Mouse (Mus musculus): Measurements from ENCODE around the gene Rpa1.
"Not testable (repeated sequence)": the region's sequence is repeated elsewhere in the genome, so short reads cannot be mapped to it uniquely, and the experiment has no call there.

Rpa1 gene

DNA sequence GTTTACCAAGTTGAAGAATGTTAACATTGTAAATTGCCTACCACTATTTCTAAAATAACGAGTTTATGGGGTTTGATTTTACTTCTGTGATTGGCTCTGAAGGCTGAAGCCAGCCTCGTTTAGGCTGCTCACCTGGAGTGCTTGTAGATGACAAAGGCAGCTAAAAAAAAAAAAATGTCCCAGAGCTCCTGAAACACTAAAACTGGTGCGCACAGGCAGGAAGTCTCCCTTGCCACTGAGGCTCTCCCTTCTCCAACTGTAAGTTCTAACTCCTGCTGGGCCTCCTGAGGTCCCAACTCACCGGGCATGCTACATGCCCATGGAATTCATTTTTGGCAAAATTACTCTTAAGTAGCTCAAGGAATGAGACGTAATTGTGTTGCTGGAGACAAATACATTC, 28.9 kb downstream of the Rpa1 start:
- no peak for DNase-seq

DNA sequence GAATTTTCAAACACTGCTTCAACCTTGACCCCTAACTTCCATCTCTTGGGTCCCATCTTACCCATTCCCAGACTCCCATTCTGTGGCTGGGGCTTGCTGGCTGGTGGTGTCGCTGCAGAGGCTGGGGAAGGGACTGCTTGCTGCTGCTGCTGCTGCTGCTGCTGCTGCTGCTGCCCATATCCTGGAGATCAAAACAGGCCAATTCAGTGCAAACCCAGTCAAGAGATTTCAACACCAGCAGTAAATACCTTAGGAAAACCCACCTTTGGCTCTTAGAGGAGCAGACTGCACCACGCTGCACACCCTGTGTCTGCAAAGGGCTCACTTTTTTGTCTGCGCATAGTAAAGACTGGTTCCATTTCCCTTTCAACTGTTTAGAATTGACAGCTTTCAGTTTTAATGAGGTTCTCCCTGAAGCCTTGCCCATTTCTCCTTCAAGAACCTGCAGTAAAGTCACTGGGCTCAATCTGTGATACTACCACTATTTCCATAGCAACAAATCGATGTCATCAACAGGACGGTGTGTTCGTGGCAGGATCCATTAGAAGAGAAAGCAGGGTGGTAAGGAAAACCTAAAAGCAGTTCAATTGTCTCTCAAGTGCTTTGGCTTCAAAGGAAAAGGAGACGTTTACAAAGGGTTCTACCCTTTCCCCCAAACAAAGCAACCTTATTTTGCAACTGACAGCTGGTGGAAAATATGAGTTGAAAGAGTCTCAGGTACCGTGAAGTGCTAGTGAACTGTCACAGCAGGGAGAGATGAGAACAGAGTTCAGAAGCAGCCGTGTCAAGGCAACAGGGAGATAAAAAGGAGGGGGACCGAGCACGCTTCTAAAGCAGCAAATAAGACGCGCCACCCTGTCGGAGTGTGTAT, 29.5 kb downstream of the Rpa1 start:
- no peak for DNase-seq

DNA sequence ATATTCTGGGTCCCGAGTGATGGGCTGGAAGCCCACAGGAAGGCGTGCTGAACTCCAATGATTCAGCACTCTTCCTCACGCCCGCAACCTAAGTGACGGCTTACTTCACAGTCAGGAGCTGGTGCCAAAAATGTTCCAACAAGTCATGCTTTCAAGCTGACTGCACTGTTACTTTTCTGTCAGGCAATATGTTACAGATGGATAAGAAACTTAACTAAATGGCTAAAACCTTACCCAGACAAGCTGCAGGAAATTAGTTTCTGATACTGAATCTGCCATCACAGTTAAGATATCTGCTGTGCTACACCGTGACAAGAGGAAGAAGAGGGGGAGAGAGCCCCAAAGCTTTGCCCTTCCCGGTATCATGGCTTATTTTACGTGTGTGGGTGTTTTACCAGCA, 34.3 kb downstream of the Rpa1 start:
- DNase-seq, result no peak

DNA sequence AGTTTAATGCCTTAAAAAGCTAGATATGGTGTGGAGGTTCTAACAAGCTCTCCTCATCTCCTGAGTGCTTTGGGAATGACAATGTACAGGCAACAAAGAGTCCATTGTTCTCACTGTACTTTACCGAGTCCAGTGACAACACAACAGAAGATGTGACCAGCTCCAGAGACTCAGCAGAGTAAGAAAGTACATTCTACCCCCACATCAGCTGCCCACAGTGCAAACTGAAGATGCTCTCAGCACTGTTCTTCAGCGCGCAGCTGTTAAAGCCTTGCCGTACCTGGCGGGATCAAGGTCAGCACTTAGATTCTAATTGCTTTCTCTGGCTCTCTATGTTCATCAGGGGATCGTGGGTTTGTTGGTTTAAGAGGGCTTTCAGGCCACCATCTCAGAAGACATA, 36.4 kb downstream of the Rpa1 start:
- no peak for DNase-seq

DNA sequence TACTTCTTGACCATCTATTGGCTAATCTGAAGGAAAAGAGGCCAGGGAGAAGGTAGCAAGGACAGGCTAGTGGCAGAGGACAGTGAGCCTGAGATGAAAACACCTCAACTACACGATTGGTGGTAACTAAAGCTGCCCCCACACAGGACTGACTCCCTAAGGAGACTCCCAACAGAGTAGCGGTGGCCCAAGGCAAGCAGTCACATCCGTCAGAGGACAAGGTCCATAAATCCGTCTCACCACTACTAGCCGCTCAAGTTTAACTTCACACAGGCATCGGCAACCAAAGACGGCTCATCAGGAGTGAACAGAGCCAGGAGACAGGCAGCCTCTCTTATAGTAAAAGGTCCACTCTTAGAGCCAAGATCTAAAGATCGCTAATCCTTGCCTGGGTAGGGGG, 37.3 kb downstream of the Rpa1 start:
- DNase-seq, result no peak

DNA sequence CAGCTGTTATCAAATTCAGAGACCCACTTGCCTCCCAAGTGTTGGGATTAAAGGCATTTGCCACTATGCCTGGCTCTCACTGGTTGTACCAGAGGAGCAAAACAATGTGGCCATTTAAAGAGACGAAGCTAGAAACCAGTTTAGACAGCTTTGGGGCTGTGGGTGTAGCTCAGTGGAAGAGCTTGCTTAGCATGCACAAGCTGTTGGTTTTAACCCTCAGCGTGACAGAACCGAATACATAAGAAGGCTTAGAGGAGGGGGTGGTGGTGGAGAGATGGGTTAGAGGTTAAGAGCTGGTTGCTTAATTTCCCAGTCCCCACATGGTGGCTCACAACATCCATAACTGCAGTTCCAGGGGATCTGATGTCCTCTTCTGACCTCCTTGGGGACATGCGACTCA, 39.5 kb downstream of the Rpa1 start:
- no peak for DNase-seq

DNA sequence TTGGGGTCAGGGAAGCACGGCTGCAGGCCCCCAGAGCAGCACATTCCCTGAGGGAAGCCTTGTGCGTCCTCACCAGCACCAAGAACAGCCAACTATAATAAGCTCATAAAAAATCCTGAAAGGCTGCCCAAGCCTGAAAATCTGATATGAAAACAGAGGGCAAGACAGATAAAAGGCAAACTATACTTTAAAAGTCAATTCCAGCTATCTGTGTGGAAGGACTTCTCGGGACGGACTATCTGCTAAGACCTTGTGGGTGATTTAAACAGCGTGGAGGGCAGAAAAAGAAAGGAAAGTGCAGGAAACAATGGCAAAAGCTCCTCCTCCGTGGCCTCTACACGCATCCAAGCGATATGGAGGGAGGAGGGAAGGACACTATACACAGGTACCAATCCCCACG, 43.3 kb downstream of the Rpa1 start:
- no peak for DNase-seq

DNA sequence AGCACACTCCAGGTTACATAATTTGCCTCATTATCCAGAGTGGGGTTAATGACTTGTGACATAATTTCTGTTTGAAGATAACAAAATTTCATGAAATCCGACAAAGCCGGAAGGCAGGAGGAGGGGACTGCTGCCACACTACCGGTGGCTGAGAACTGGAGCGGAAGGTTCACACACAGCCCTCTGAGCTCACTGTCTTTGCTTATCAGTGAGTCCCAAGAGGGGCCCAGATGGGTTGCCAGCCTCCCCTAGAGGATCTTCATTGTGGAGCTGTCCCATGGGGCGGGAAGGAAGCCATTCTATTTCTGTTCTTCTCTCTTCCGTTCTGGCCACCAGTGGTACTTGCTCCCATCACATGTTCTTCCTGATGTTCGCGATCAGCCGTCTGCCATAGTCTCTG, 47.2 kb downstream of the Rpa1 start:
- DNase-seq, result no peak

DNA sequence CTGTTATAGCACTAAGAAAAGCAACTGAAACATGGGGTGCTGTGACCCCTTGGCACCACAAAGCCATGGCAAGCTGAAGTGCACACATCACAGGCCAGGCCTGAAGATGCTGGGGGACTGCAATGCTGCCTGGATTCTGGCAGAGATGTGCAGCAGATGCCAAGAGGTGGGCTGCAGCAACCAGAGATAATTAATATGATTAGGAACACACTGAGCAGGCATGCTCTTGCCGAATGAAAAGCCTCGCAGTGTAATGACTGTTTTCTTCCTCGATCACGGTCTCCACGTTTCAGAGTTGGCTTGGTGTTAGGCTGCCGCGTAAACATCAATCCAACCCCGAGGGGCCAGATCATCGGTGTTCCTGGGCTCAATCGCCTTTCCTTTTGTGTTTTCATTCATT, 48.3 kb downstream of the Rpa1 start:
- no peak for DNase-seq

DNA sequence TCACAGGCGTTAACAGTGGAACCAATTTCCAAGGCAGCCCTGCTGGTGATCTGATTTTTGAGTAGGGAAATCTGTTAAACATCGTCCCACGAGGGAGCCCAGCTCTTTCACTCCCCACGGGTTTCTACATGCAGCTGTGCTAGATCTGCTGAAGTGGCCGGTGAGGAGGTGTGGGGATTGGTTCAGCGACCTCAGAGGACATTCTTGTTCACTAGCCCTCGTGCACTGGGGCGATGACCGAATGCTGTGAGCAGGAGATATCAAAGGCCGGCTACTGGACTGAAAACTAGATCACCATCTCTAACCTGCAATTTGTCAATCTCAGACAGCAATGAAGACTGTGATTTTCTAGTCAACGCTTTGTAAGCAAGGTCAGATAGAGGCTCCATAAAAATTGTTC, 49.6 kb downstream of the Rpa1 start:
- peak; percentile 40 for DNase-seq

DNA sequence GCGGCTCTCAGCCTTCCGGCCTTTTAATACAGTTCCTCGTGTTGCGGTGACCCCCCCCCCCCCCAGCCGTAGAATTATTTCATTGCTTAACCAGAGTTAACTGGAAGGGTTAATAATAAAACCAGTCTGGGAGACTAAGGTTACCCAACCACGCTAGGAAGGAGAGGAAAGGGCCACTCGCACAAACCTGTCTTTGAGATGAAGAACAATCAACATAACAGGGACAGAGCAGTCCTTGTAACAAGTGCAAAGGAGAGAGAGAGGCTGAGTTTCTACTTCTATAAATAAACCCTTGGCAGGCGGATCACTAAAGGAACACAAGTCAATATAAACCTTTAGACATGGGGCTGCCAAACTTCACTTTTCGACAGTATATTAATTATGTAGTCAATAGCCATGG, 50.5 kb downstream of the Rpa1 start:
- DNase-seq, result peak; percentile 44

DNA sequence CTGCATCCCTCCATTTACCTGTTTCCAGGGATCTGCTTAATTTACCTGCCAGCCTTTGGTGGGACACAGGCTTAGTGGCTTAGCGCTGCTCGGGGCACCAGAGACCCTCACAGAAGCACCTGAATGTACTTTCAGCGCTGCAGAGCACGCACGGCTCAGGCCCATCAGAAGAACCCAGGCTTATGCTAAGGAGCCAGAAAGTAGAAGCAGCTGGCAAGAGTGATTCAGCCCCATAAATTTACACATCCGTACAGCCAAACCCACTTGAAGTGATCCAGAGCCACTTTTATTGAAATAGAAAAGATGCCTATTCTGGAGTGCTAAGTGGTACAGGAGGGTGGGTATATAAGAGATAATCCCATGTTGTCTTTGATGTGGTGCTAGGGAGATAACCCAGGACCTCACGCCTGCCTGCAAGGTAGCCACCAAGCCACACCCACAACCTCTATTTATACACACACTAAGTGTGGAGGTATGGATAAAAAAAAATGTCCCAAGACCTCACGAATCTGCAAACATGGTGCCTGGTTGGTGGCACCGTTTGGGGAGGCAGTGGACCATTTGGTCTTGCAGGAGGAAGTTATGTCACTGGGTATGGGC, 51.6 kb downstream of the Rpa1 start:
- DNase-seq, result no peak

DNA sequence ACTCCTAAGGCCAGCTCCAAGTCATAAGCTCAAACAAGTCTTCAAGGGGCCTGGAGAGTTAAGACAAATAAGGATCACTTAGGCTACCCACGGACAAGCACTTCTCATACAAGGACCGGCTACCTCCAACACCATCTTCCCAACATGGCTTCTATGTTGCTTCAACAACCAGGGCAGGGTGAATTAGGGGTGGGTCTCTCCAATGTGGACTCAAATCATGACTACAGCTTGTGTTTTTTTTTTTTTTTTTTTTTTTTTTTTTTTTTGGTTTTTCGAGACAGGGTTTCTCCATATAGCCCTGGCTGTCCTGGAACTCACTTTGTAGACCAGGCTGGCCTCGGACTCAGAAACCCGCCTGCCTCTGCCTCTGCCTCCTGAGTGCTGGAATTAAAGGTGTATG, 52.6 kb downstream of the Rpa1 start:
- not testable (repeated sequence) for DNase-seq

DNA sequence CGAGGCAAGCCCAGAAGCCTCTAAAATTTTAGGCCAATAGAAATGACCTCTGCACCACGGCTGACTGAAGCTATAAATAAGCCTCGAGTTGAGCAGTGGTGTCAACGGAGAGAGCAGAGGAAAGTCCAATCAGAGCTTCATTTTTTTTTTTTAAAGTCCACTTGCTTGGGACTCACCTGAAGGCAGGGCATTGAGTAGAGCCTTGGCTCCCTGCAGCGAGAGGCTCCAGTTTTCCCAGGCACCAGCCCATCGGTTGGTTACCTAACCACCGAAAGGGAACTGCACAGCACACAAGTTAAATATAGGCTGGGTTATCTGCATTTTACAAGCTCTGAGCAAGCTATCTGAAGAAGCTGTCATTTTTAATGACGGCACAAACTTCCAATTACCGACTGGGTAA, 53.3 kb downstream of the Rpa1 start:
- peak; percentile 49 for DNase-seq

DNA sequence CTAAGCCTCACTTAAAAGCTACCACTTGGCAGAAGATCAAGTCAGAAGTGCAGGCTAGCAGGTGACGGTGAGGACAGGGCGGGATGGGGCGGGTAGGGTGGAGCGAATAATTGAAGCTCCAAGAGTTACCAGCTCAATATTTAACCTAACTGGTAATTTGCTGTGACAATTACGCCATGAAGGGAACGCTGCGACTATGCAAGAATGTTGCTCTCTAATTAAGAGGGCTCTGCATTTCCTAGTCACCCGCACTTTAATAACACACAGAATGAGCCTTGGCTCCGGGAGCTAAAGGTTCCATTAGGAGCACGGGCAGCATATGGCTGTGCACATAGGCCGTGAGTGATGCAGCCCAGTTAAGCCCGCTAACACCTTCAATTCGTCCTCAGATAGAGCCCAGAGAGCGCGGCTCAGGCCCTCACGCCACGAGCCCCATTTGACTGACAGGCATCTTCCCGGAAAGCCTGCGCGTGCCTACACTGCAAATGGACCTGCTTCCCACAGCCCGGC, 54.2 kb downstream of the Rpa1 start:
- DNase-seq, result peak; percentile 56

DNA sequence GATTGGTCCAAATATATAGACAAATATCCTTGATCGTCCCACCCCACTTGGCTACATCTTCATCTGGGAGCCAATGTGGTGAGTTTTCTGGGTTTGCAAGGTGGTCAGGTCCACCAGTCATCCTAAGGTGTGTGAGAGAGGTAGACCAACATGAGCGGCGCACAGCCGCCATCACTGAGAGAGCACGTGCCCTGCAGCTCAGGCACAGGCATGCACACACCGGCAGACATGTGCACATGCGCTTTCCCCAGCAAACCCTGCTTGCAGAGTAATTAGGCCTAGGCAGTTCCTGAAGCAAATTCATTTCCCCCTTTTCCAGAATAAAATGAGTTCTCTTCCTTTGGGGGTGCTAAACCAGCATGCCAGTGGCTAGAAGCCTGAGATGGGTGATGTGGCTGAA, 55.8 kb downstream of the Rpa1 start:
- no peak for DNase-seq

DNA sequence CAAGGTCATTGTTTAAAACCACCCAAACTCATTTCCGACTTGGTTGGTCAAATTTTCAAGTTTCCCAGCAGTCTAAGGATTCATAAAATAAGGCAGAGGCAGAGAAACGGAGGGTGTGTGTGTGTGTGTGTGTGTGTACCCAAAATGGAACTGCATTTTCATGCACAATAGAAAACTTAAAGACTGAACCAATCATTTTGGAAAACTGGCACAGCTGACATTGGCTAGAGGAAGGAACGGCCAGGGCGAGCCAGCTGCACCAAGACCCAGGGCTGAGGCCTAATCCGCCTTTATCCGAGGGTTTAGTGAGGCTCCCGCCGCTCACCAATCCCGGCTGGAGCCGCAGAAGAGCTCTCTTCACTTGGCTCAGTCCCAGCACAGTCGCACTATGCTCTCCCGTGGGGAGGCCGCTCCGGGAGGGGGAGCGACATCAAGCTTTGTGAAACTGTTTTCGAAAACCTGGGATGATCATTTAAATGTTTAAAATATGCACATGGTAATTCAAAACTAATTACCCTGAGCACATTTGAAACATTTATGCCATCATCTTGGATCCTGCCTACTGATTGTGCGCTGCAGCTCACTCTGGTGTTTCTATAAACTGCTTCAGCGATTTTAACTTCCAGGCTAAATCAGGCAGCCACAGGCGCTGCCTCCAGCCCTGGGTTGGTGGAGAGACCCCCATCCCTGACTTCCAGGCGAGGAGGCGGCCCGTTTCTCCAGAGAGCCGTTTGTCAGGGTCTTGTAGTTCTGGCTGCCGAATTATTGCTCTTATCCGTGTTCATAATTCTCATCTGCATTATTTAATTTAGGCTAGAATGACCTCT, 56.5 kb downstream of the Rpa1 start:
- DNase-seq, result peak; percentile 51

DNA sequence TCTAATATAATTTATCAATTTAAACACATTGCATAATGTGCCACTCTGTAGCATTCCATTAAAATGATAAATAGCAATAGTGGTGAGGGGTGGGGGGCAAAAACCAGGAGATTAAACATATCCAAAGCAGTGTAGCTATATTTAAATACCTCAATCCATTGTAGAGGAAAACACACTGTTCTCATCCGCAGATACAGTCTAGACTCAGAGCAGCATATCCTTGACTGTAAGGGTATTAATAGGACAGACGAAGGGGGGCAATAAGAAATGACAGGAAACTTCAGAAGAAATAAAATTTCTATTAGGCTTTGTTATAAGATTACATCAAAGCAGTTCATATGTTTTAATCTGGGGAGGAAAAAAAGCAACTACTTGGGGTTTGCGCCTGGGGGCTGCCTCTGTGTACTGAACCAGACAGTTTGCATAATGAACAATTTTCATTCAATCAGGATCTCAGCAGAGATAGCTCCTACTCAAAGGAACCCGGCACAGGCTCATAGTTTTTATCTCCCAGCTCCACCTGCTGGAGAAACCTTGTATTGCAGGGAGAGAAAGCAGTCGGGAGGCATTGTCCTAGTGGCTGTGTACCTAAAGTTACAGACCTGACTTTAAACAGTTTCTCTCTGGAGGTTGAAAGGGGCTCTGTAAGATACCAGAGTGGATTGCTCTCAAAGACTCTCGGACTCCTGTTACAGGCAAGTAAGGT, 57.4 kb downstream of the Rpa1 start:
- peak; percentile 93 for DNase-seq

DNA sequence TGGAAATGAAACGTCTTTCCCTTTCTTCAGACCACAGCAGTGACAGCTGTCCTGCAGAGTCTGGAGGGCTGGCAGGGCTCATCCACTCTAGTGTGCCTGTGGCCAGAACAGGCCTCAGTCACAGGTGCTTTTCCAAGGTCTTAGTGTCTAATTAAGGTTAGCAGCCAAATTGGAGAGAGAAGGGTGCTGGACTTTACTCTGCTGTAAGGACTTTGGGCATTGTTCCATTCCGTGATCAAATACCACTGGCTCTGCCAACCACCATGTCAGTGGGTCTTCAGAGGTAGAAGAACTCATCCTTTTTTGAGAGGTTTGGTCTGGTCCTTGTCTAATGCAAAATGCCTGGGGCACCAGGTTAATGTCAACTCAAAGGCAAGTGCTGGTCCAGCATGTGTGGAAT, 59.0 kb downstream of the Rpa1 start:
- no peak for DNase-seq

DNA sequence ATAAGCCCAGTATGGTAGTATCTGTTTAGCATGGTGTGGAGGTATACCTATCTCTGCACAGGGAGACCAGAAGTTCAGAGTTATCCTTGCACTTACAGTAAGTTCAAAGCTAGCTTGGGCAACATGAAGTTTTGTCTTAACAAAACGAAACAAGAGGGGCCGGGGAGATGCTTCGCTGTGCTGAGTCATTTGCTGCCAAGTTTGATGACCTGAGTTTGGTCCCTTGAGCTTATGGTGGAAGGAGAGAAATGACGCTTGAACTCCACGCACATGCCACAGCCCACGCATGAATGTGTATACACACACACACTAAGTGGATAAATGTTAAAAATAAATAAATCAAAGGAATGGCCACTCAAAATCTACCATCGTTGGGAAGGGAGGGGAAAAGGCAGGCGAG, 59.6 kb downstream of the Rpa1 start:
- DNase-seq, result no peak

DNA sequence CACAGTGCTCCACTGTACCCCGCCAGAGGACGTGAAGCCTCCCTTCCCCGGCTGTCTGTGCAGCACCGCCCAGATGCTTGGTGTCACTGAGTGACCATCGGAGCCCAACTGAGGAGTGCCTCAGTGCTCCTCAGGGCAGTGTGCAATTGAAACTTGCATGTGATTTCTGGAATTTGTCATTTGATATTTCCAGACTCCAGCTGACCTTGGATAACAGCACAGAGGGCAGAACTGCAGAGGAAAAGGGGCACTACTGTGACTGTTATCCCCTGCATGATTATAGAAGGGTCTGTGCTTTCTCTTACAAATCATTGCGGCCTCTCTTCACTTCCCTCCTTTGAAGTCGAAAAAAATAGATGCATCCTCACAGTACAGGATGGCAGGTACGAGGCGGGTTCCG, 60.2 kb downstream of the Rpa1 start:
- DNase-seq, result no peak

DNA sequence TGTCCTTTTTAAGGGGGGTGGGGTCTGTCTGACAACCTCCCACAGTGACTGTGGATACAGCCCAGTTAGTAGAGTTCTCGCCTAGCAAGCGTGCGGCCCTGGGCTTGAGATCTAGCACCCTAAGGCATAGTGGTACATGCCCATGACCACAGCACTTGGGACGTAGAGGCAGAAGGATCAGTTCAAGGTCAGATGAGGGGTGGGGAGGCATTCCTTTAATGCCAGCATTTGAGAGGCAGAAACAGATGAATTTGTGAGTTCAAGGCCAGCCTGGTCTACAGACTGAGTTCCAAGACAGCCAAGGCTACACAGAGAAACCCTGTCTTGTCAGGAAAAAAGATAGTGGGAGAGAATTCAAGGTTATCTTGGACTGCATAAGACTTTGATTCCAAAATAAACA, 61.3 kb downstream of the Rpa1 start:
- no peak for DNase-seq

DNA sequence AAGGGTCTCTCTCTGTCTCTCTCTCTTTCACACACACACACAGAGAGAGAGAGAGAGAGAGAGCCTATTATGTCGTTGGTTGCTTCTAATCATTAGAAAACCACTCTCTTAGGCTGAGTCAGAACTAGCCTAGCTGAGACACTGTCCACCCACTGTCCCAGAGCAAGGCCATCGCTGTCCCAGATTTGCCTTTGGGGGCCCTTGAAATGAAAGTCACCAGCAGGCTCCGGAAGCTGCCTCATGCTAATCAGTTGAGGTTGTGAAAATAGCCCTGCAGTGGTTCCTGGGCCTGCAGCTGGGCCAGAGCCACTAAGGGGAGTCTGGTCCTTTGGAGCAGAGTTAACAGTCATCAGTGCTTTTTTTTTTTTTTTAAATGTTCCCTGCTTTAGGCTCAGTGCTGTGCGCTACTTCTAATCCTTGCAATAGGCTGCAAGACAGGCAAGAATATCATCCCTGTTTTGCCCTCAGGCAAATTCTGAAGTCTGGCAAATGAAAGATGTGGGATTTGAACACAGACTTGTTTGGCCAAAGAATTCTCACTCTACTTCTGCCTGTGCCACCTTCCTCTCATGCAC, 62.1 kb downstream of the Rpa1 start:
- no peak for DNase-seq
